Mouse (Mus musculus) G1E (cell line): Measurements from ENCODE around the gene Gsn.

Experiments used
- CTCF ChIP-seq: IDR thresholded peaks from 2 replicates; pipeline ENCODE4 v1.5.1; 2012; ENCODE audit warnings: low read depth, low read length, inconsistent platforms, mixed read lengths
- GATA1 ChIP-seq: IDR thresholded peaks from 2 replicates; pipeline ENCODE4 v1.6.1; 2012; ENCODE audit warnings: borderline replicate concordance, low read length, inconsistent platforms, mixed read lengths
- POLR2AphosphoS5 ChIP-seq: IDR thresholded peaks from 2 replicates; pipeline ENCODE4 v1.6.1; 2012; ENCODE audit warnings: low read depth, low read length, inconsistent platforms; ENCODE audit not compliant: insufficient replicate concordance
- TAL1 ChIP-seq: conservative IDR thresholded peaks from 2 replicates; pipeline ENCODE4 v1.6.1; 2012; ENCODE audit warnings: low read depth, low read length, inconsistent platforms, mixed read lengths

DNA sequence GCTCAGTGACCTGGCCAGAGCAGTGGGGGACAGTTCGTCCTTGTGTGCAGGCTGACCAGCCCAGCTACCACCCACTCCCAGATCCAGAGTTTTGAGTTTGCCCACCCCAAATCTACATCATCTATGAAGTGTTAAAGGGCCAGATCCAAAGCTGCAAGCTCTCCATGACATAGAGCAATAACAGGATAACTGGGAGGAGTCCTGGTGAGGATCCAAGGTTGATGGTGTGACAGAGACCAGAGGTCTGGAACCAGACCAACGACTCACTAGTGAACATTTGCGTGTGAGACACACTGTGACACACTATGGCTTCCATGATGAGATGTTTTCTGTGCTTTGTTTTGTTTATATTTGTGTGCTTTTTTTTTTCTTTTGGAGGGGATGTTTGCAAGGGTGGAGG, 48.1 kb upstream of the Gsn start:
- TF ChIP-seq CTCF (no peak), GATA1 (no peak), TAL1 (no peak), POLR2AphosphoS5 (no peak)
